Mouse (Mus musculus) MEL (cell line): ENCODE results near the gene 4931406P16Rik. TPM values are rescaled to one million over a fixed set of nuclear protein-coding genes. Genes with fewer than 3 reads are reported as not detected.

Source experiments
- DNase-seq: peaks from one replicate; pipeline ENCODE4 v3.0.0; 2011; ENCODE audit warnings: low read depth, low spot score
- H3K27ac ChIP-seq: 2 replicates; pipeline ENCODE4 v1.5.1; 2012; ENCODE audit warnings: low read depth, mild to moderate bottlenecking, control low read depth, low read length, moderate library complexity; ENCODE audit not compliant: control insufficient read depth
- H3K27me3 ChIP-seq, 2 experiments: fragments of 150-350 bp in 1 of 2; sonication (generic) in 1 of 2; 2 replicates each; pipeline ENCODE4 v1.6.1; 2012; ENCODE audit warnings: low read length in 2 of 2, mild to moderate bottlenecking in 2 of 2, improper control_type of control experiment in 1 of 2, moderate library complexity in 1 of 2; ENCODE audit not compliant: insufficient read depth in 2 of 2, control insufficient read depth in 1 of 2
- H3K36me3 ChIP-seq, 2 experiments: 2 replicates each; pipeline ENCODE4 v1.6.1; 2012 to 2014; ENCODE audit warnings: low read length in 2 of 2, improper control_type of control experiment in 1 of 2, inconsistent platforms in 1 of 2, mild to moderate bottlenecking in 1 of 2; ENCODE audit not compliant: insufficient read depth in 2 of 2, control insufficient read depth in 1 of 2
- H3K4me1 ChIP-seq, 2 experiments: fragments of 150-350 bp in 1 of 2; sonication (generic) in 1 of 2; 2 replicates each; pipeline ENCODE4 v1.6.1; 2012; ENCODE audit warnings: low read length in 2 of 2, improper control_type of control experiment in 1 of 2, mild to moderate bottlenecking in 1 of 2; ENCODE audit not compliant: insufficient read depth in 2 of 2, control insufficient read depth in 1 of 2
- H3K4me3 ChIP-seq, 2 experiments: fragments of 150-350 bp in 1 of 2; sonication (generic) in 1 of 2; 2 replicates each; pipeline ENCODE4 v1.5.1; 2012; ENCODE audit warnings: low read depth in 2 of 2, low read length in 2 of 2, mild to moderate bottlenecking in 2 of 2, moderate library complexity in 2 of 2, control low read depth in 1 of 2, improper control_type of control experiment in 1 of 2; ENCODE audit not compliant: control insufficient read depth in 1 of 2, insufficient read depth in 1 of 2
- H3K79me2 ChIP-seq: 2 replicates; pipeline ENCODE4 v1.6.1; 2012; ENCODE audit warnings: mild to moderate bottlenecking, low read length, moderate library complexity; ENCODE audit not compliant: control insufficient read depth, poor library complexity, insufficient read depth
- H3K9ac ChIP-seq: 2 replicates; pipeline ENCODE4 v1.6.1; 2012; ENCODE audit warnings: low read depth, mild to moderate bottlenecking, control low read depth, low read length, moderate library complexity; ENCODE audit not compliant: control insufficient read depth, poor library complexity, severe bottlenecking
- H3K9me3 ChIP-seq: fragments of 150-350 bp; sonication (generic); replicated peaks from 2 replicates; pipeline ENCODE4 v1.6.1; 2012; ENCODE audit warnings: mild to moderate bottlenecking, low read length, improper control_type of control experiment, moderate library complexity; ENCODE audit not compliant: insufficient read depth
- BHLHE40 ChIP-seq: IDR thresholded peaks from 2 replicates; pipeline ENCODE4 v1.6.1; 2012; ENCODE audit warnings: low read depth, mild to moderate bottlenecking, inconsistent platforms, low read length, improper control_type of control experiment, borderline replicate concordance
- CTCF ChIP-seq, 3 experiments: IDR thresholded peaks in 2 of 3; conservative IDR thresholded peaks in 1 of 3; 2 replicates each; pipeline ENCODE4 v1.5.1; 2011 to 2012; ENCODE audit warnings: low read length in 3 of 3, low read depth in 2 of 3, mild to moderate bottlenecking in 2 of 3, improper control_type of control experiment in 1 of 3, inconsistent platforms in 1 of 3, mixed read lengths in 1 of 3, moderate library complexity in 1 of 3; ENCODE audit not compliant: control insufficient read depth in 1 of 3, insufficient read depth in 1 of 3, poor library complexity in 1 of 3, severe bottlenecking in 1 of 3
- ELF1 ChIP-seq: IDR thresholded peaks from 2 replicates; pipeline ENCODE4 v1.6.1; 2014; ENCODE audit warnings: low read depth, mild to moderate bottlenecking, inconsistent platforms, low read length, improper control_type of control experiment, moderate library complexity
- ETS1 ChIP-seq: IDR thresholded peaks from 2 replicates; pipeline ENCODE4 v1.6.1; 2012; ENCODE audit warnings: low read depth, mild to moderate bottlenecking, inconsistent platforms, low read length, improper control_type of control experiment, moderate library complexity
- GATA1 ChIP-seq: IDR thresholded peaks from 2 replicates; pipeline ENCODE4 v1.6.1; 2011; ENCODE audit warnings: low read depth, low read length, improper control_type of control experiment
- HCFC1 ChIP-seq: IDR thresholded peaks from 2 replicates; pipeline ENCODE4 v1.6.1; 2012; ENCODE audit warnings: low read depth, mild to moderate bottlenecking, inconsistent platforms, low read length, improper control_type of control experiment, moderate library complexity
- JUND ChIP-seq: IDR thresholded peaks from 2 replicates; pipeline ENCODE4 v1.6.1; 2011; ENCODE audit warnings: low read depth, mild to moderate bottlenecking, improper control_type of control experiment, low read length
- MAFK ChIP-seq: IDR thresholded peaks from 2 replicates; pipeline ENCODE4 v1.6.1; 2011; ENCODE audit warnings: low read depth, mild to moderate bottlenecking, low read length, improper control_type of control experiment, borderline replicate concordance
- MAX ChIP-seq: IDR thresholded peaks from 2 replicates; pipeline ENCODE4 v1.6.1; 2011; ENCODE audit warnings: low read length, improper control_type of control experiment
- MAZ ChIP-seq: IDR thresholded peaks from 2 replicates; pipeline ENCODE4 v1.6.1; 2012; ENCODE audit warnings: low read depth, mild to moderate bottlenecking, inconsistent platforms, low read length, improper control_type of control experiment
- MEF2A ChIP-seq: IDR thresholded peaks from 2 replicates; pipeline ENCODE4 v1.6.1; 2014; ENCODE audit warnings: low read depth, mild to moderate bottlenecking, inconsistent platforms, low read length, improper control_type of control experiment; ENCODE audit not compliant: poor library complexity, insufficient replicate concordance, severe bottlenecking; ENCODE audit errors: extremely low read depth
- MXI1 ChIP-seq: IDR thresholded peaks from 2 replicates; pipeline ENCODE4 v1.6.1; 2011; ENCODE audit warnings: mild to moderate bottlenecking, low read depth, low read length, improper control_type of control experiment
- MYB ChIP-seq: IDR thresholded peaks from 2 replicates; pipeline ENCODE4 v1.6.1; 2011; ENCODE audit warnings: mild to moderate bottlenecking, low read depth, low read length, improper control_type of control experiment
- MYC ChIP-seq: IDR thresholded peaks from 2 replicates; pipeline ENCODE4 v1.6.1; 2011; ENCODE audit warnings: low read depth, mild to moderate bottlenecking, low read length, improper control_type of control experiment, moderate library complexity
- NELFE ChIP-seq: IDR thresholded peaks from 2 replicates; pipeline ENCODE4 v1.6.1; 2011; ENCODE audit warnings: low read depth, low read length, improper control_type of control experiment
- NRF1 ChIP-seq: IDR thresholded peaks from 2 replicates; pipeline ENCODE4 v1.6.1; 2014; ENCODE audit warnings: low read depth, mild to moderate bottlenecking, inconsistent platforms, low read length, improper control_type of control experiment, moderate library complexity; ENCODE audit not compliant: poor library complexity, insufficient read depth, severe bottlenecking
- POLR2AphosphoS2 ChIP-seq: IDR thresholded peaks from 2 replicates; pipeline ENCODE4 v1.6.1; 2011; ENCODE audit warnings: low read length, improper control_type of control experiment
- POLR2AphosphoS5 ChIP-seq: IDR thresholded peaks from 2 replicates; pipeline ENCODE4 v1.6.1; 2012; ENCODE audit warnings: low read depth, borderline replicate concordance, mild to moderate bottlenecking, inconsistent platforms, low read length, moderate library complexity, mixed read lengths
- RAD21 ChIP-seq: IDR thresholded peaks from 2 replicates; pipeline ENCODE4 v1.6.1; 2011; ENCODE audit warnings: mild to moderate bottlenecking, low read depth, low read length, improper control_type of control experiment
- TAL1 ChIP-seq: IDR thresholded peaks from 2 replicates; pipeline ENCODE4 v1.6.1; 2012; ENCODE audit warnings: mild to moderate bottlenecking, inconsistent platforms, low read length, moderate library complexity, mixed read lengths
- USF1 ChIP-seq: IDR thresholded peaks from 2 replicates; pipeline ENCODE4 v1.6.1; 2014; ENCODE audit warnings: low read depth, mild to moderate bottlenecking, inconsistent platforms, low read length, improper control_type of control experiment, moderate library complexity
- USF2 ChIP-seq, 2 experiments: IDR thresholded peaks; 2 replicates each; pipeline ENCODE4 v1.6.1; 2011 to 2012; ENCODE audit warnings: improper control_type of control experiment in 2 of 2, low read length in 2 of 2, borderline replicate concordance in 1 of 2, inconsistent platforms in 1 of 2, low read depth in 1 of 2, mild to moderate bottlenecking in 1 of 2; ENCODE audit not compliant: insufficient read depth in 1 of 2
- ZC3H11A ChIP-seq: IDR thresholded peaks from 2 replicates; pipeline ENCODE4 v1.6.1; 2012; ENCODE audit warnings: low read depth, mild to moderate bottlenecking, inconsistent platforms, low read length, improper control_type of control experiment
- ZKSCAN1 ChIP-seq: IDR thresholded peaks from 2 replicates; pipeline ENCODE4 v1.6.1; 2012; ENCODE audit warnings: low read depth, mild to moderate bottlenecking, inconsistent platforms, low read length, improper control_type of control experiment, moderate library complexity
- ZMIZ1 ChIP-seq: IDR thresholded peaks from 2 replicates; pipeline ENCODE4 v1.6.1; 2012; ENCODE audit warnings: low read depth, mild to moderate bottlenecking, inconsistent platforms, low read length, improper control_type of control experiment, moderate library complexity
- ZNF384 ChIP-seq: IDR thresholded peaks from 2 replicates; pipeline ENCODE4 v1.6.1; 2012; ENCODE audit warnings: low read depth, mild to moderate bottlenecking, inconsistent platforms, low read length, improper control_type of control experiment
- polyA plus RNA-seq, 2 experiments: library from polyadenylated mRNA; stranded (reverse) in 1 of 2; unstranded in 1 of 2; fragments of >175 nt in 1 of 2; fragments of >200 nt in 1 of 2; gene quantifications; 2 replicates each; pipeline versions ENCODE4 v1.2.1 to v1.2.4; 2012; ENCODE audit warnings: low replicate concordance in 2 of 2, low read depth in 1 of 2; ENCODE audit not compliant: insufficient read length in 2 of 2, insufficient read depth in 1 of 2, missing spikeins in 1 of 2
- total RNA-seq: library from RNA; depleted of rRNA; stranded (reverse); fragments of 300-350 nt; gene quantifications from 2 replicates; pipeline ENCODE4 v1.2.3, GENCODE M21; 2012

Gene 4931406P16Rik
- total and polyA plus RNA-seq, 3 experiments = 7.8 to 18.0 TPM; not detected in 1

DNA sequence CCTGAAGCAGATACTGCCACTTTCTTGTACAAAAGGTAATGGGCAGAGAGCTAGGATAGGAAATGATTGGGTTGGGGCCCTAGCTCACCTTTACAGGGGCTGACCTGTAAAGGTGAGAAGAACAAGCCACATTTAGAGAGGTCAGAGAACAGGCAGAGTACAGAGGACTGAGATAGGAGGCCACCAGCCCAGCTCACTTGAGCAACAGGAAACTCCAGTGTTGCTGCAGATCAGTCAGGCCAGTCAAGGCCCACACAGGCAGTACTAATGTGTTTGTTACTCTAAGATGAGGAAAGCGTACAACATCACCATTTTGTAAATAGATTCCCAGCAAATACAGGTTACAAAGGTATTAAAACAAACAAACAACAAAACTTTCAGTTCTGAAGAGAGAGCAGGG is 57.4 kb downstream of the 4931406P16Rik start:
- no peak overlapping the region for H3K9ac ChIP-seq
- H3K79me2 ChIP-seq = no peaks in the 10 kb centered on the region
- peaks cover 0 to 2% of the 10 kb centered on the region in 2 experiments; a peak in 1 of 4 replicates for H3K36me3 ChIP-seq
- DNase-seq = no peak
- no peaks in the 10 kb centered on the region for H3K27me3 ChIP-seq
- TF ChIP-seq MAZ = no peak
- TF ChIP-seq TAL1 = no peak
- no peak for TF ChIP-seq MXI1
- TF ChIP-seq CTCF (IDR thresholded peaks at IDR 0.05 in 2 of 3, conservative IDR thresholded peaks at IDR 0.05 in 1 of 3; ENCODE audit: control insufficient read depth in 1 of 3, insufficient read depth in 1 of 3, low read depth in 2 of 3, low read length in 3 of 3, poor library complexity in 1 of 3, severe bottlenecking in 1 of 3) = no peak
- TF ChIP-seq NRF1 = no peak
- no peak for TF ChIP-seq ZKSCAN1
- TF ChIP-seq MAFK = no peak
- TF ChIP-seq MEF2A = no peak
- TF ChIP-seq, all 39 proteins: peak for 0
- no peaks in the 10 kb centered on the region; a peak in 1 of 4 replicates for H3K4me1 ChIP-seq
- H3K9me3 ChIP-seq = no peaks in the 10 kb centered on the region
- no peak overlapping the region for H3K27ac ChIP-seq
- H3K4me3 ChIP-seq = no peak overlapping the region

DNA sequence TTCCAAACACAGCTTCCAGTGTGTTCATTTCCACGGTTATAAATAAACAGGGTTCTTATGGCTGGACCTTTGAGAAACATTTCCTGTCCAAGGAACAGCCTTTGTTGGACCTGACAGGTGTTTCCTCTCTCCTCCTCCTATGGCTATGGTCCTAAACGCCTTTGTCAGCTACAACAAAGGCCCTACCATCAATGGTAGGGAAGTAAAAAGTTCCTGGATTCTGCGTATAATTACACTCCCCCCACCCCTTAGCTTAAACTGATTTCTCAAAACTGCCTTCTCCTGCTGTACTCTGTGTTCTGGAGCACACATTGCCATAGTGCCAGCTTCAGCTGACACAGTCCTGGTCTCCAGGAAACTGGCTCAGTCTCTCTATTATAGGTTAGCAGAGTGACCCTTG is 58.2 kb downstream of the 4931406P16Rik start:
- Histone ChIP-seq H3K79me2 (no peaks in the 10 kb centered on the region), H3K36me3 (peaks cover 0 to 2% of the 10 kb centered on the region in 2 experiments; a peak in 1 of 4 replicates), H3K9me3 (no peaks in the 10 kb centered on the region), H3K4me1 (no peaks in the 10 kb centered on the region; a peak in 1 of 4 replicates), H3K4me3 (no peak overlapping the region), H3K9ac (no peak overlapping the region), H3K27me3 (no peaks in the 10 kb centered on the region), H3K27ac (no peak overlapping the region)
- DNase-seq = no peak
- TF ChIP-seq RAD21 (no peak), MAFK (no peak), ETS1 (no peak), NELFE (no peak), ELF1 (no peak), MEF2A (no peak), MYC (no peak), JUND (no peak), BHLHE40 (no peak)

DNA sequence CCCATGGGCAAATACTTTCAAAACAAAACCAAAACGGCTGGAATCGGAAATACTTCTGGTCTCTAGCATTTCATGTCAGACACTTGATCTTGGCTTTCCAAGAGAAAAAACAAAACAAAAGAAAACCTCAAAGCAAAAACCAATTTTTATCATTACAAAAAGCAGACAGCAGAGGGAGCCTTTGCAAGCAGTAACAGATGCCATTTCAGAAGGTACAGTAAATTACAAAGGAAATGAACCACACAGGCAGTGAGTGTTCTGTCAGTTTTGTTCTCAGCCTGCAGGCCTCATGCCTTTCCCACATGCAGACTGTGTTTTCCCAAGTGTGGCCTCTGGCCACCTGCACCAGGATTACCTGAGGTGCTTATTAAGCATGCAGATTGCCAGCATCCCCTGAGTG is 61.3 kb downstream of the 4931406P16Rik start:
- H3K9me3 ChIP-seq = no peaks in the 10 kb centered on the region
- no peak overlapping the region for H3K9ac ChIP-seq
- H3K79me2 ChIP-seq = no peaks in the 10 kb centered on the region
- DNase-seq = peak; percentile 57
- no peaks in the 10 kb centered on the region for H3K27me3 ChIP-seq
- no peak overlapping the region for H3K27ac ChIP-seq
- no peak overlapping the region for H3K4me3 ChIP-seq
- H3K4me1 ChIP-seq = peaks cover 0 to 5% of the 10 kb centered on the region in 2 experiments; a peak in 2 of 4 replicates
- H3K36me3 ChIP-seq = peaks cover 0 to 2% of the 10 kb centered on the region in 2 experiments; a peak in 2 of 4 replicates
- TF ChIP-seq MYB = no peak
- TF ChIP-seq POLR2AphosphoS5 = no peak
- no peak for TF ChIP-seq JUND
- TF ChIP-seq USF2 (IDR thresholded peaks at IDR 0.05; ENCODE audit: borderline replicate concordance in 1 of 2, insufficient read depth in 1 of 2, low read depth in 1 of 2, low read length in 2 of 2) = no peak
- TF ChIP-seq ZNF384 = no peak
- no peak for TF ChIP-seq GATA1
- no peak for TF ChIP-seq MEF2A
- no peak for TF ChIP-seq ZMIZ1
- TF ChIP-seq ZC3H11A = peak; percentile 28; the same call in 1 of the 2 replicates
- no peak for TF ChIP-seq POLR2AphosphoS2
- no peak for TF ChIP-seq USF1
- no peak for TF ChIP-seq MAFK
- no peak for TF ChIP-seq TAL1
- TF ChIP-seq MAX = no peak
- TF ChIP-seq HCFC1 = no peak
